Mouse (Mus musculus): Measurements from ENCODE around the gene Uggt2.
A peak's percentile ranks its signal among the peaks of the same experiment; 100 is the strongest.
"Not testable (repeated sequence)": the region's sequence is repeated elsewhere in the genome, so short reads cannot be mapped to it uniquely, and the experiment has no call there.

Gene Uggt2

DNA sequence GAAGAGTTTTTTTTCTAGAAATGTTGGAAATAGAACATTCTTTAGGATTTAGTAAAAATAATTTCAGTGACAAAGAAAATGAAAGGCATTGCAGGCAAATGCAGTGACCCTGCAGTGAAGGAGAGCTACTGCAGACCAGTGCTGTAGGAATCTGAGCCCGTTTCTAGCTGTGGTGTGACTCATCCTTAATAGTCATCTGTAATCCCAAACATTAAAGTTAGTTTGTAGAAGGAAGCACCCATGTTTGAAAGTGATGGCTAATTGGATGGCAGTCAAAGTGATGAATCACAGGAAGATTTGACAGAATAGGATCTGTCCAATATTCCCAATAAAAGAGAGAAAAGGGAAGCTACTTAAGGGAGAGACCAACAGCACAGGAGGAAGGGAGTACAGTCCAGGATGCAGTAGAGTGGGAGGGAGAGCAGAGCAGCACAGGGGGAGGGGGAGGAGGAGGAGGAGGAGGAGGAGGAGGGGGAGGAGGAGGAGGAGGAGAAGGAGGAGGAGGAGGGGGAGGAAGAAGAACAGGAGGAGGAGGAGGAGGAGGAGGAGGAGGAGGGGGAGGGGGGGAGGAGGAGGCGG is 71.5 kb downstream of the Uggt2 start:
- no peak for DNase-seq (ENCODE audit: low spot score)

DNA sequence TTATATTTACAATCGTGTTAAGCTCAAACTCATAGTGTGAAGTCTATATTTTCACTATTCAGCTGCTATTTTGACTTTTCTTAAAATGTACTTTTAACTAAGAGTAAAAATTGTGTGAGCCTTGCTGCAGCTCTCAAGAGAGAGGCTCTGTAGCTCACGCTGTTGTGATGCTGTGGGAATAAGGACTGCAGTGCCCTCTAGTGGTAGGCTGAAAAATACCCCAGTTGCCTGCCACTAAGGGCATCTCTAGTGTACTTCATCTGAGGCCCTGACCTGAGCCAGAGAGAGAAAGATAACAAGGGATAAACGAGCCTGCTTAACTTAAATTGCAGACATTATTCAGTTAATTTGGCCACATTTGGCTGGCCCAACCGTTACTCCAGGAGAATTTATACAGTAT is 72.1 kb downstream of the Uggt2 start:
- peak; percentile 30 for DNase-seq (ENCODE audit: low spot score)

DNA sequence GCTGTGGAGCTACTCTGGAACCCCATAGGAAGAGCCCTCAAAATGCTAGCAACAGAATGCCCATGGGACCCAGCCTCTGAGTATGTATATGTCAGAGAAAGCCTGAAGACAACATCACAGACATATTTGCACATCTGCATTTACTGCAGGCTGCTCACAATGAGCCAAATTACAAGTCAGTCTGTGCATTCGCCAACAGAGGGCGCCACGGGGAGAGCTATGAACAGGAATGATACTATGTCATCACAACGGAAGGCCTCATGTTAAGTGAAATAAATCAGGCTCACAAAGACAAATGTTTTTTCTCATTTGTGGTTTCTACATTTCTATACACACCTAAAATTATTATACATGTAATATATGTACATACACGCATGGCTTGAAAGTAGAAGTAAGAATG is 73.3 kb downstream of the Uggt2 start:
- no peak for DNase-seq (ENCODE audit: low spot score)

DNA sequence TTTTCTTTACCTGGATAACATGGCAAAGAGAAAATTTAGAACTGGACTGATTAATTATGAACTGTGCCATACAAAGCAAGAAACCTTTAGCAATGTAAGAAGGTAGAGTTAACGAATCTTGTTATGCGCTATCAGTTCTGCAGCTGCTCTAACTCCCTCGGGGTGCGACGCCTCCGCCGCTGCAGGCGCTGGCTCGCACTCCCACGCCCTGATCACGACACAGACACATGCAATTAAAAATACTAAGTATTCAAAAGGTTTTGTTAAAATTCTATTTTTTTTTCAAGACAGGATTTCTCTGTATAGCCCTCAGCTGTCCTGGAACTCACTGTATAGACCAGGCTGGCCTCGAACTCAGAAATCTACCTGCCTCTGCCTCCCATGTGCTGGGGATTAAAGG is 85.7 kb downstream of the Uggt2 start:
- DNase-seq (ENCODE audit: low spot score), result no peak

DNA sequence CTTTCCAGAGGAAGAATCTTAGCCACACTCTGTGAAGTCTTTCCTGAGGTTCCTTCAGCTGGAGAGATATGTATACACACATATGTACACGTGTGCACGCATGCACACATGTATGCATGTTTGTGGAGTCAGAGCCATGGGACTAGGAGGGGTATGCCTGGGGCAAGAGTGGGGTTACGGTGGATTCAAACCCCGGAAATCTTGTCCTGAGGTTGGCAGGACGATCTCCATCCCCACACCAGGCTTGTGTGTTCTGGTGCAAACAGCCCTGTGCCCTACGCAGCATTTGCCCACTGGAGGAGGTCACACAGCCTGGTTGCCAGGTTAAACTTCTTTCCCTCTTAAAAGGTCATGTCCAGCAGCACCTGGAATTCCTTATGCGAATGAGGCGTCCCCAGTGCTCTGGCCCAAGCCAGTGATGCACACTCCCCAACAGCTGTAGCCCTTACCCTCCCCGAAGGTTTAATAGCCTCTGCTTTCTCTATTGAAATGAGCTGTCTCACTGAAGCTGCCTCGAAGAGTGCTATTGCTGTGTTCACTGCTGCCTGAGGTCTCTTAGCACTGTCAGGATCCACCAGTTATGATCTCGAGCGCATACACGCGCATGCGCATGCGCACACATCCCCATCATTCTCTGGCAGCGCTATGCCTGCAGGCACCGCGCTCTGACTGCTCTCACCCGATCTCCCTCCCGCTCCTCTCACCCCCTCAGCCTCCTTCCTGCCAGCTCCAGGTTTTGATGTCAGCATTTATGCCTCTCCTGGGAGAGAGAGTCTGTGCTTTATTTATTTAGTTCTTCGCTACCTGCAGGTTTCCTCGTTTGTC is 86.4 kb downstream of the Uggt2 start:
- peak; percentile 38 for DNase-seq (ENCODE audit: low spot score)

DNA sequence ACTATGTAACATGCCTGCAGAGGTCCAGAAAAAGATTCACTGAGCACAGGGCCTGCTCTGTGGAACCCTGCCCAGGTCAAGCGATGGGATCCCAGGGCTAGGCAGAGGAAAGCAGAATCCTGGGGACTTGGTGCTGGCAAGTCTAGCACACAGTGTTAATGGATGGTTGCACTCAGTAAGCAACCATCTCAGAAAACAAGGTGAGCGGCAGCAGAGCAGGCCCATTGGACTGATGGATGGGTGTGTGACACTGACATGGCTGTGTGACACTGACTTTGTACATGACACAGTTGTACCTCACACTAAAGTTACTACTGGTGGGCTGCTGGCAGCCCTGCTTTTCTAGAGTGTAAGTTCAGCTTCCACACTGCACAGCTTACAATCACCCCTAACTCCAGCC is 89.7 kb downstream of the Uggt2 start:
- no peak for DNase-seq (ENCODE audit: low spot score)

DNA sequence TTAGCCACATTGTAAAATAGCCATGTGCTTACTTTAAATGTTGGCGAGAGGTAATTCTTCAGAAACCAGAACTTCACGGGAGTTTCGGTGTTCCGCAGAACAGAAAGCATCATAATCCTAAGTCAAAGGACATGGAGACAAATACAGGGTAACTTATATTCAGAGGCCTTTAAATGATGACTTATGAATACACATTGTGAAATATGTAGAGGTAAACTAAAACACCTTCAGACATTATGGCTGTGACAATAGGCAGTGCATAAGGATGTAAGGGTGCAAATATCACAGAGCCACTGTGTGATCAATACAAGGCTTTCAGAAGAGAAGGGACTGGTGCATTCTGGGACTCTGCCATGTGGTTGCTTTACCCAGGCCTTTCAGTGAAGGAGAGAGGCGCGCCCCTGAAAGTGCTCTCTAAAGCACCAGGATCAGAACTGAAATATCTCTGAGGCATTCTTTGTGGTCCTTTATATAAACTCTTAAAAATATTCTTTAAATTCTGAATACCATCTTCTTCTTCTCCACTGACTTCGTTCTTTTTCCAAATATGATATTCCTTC is 91.1 kb downstream of the Uggt2 start:
- no peak for DNase-seq (ENCODE audit: low spot score)

DNA sequence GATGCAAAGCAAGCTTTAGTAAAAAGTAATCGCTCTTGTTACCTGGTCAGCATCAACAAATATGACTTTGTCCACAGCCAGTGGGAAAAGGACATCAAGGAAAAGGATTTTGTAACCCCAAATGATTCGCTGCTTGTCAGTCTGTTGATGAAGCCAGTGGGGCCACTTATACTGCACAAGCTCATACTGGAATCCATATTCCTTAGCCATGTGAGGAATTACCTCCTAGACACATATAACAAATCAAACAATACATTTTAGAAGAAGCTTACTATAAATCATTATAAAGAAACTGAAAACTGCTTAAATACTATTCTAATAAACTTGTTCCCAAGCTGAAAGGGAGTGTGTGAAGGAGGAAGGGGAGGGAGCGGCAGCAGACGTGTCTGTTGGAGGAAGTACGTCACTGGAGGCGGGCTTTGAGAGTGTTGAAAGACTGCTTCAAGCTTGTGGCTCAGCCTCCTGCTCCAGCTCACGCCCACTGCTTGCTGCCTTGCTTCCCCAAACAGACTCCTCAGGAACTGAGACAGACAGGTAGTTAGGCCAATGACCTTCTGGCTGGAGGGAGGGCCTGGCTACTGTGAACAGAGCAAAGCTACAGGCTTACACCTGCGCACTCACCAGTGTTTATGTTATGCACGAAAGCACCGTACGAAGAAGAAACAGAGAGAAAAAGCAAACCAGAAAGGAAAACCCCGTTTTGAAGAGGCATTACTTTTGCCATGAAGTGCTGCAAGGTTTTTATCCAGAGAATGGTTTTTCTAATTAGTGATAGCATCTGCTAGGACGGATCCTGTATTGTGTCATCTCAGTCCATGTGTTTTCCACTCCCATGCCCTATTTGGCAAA is 91.9 kb downstream of the Uggt2 start:
- DNase-seq (ENCODE audit: low spot score), result peak; percentile 92

DNA sequence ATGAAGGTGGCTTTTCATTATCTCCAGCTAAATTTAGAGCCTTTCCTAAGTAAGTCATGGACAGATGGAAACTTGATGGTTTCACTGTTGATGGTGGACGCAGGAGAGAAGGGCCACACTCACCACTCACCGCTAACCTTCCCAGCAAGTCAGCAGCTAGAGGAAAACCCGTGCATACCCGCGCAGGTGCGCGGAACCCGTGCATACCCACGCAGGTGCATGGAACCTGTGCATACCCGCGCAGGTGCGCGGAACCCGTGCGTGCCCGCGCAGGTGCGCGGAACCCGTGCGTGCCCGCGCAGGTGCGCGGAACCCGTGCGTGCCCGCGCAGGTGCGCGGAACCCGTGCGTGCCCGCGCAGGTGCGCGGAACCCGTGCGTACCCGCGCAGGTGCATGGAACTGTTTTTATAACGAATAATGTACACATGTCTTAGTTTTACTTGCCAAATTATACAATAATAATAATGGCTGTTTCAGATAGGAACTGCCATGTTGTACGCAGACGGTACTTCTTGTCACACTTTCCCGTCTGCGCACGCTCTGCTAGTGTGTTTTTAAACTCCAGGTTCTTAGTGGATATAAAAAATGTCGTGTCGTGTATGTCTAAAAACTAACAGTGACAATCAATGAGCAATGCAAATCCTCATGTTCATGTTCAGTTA is 92.7 kb downstream of the Uggt2 start:
- no peak for DNase-seq (ENCODE audit: low spot score)

DNA sequence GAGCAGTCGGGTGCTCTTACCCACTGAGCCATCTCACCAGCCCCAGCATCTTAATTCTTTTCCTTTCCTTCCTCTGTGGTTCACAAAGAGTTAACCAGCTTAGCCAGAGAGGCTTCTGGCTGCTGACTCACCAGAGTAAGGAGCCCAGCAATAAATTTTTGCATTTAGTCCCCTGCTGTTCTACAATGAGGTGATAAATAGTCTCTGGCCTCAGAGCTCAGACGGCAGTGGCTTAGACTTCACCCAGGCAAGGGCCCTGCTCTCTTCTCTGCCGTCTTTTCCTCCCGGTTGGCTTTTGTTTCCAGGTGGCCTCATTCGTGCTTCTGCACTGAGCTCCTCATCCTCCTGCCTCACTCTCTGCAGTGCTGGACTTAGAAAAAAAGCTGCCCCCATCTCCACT is 93.4 kb downstream of the Uggt2 start:
- no peak for DNase-seq (ENCODE audit: low spot score)

DNA sequence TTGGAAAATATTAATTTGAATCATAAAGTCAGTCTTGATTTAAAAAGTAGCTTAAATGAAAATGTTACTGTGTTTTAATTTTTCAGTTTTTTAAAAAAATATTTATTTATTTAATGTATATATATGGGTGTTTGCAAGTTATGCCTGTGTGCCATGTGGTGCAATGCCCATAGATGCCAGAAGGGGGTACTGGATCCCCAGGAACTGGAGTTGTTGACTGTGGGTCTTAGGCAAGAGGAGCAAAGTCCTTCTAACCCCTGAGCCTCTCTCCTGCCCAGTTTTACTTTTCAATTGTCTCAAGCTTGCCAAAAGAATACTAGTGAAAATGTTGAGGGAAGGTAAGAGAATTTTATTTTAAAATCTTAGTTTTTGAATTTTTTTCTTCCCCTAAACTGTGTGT is 95.9 kb downstream of the Uggt2 start:
- no peak for DNase-seq (ENCODE audit: low spot score)

DNA sequence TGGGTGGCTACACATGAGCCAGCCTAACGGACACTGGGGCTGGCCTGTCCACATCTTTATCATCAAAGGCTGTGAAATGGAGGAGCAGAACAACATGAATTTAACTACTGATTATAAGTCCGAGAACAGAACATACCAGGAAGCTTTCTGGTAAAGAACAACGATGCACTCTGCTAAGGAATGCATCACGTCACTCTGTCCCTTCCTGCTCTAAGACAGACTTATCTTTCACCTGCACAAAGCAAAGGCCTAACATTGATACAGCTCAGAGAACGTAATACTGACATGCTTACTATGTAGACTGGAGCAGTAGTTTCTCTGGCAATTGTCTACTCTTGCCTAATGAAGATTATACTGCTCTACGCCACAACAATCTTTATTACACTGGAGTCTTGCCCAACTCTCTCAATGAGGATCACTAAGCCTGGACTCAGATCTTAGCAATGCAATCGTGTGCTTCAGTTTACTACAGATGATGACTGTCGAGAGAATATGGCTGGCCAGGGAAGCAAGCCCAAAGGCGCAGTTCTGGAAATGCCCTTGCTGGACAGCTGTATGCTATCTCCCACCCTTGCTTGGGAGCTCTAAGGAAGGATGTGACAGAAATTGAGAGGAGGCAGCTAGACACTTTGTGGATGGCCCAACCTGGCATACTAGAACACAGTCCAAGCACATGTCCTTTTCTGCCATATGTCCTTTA is 103.9 kb downstream of the Uggt2 start:
- DNase-seq (ENCODE audit: low spot score), result no peak

DNA sequence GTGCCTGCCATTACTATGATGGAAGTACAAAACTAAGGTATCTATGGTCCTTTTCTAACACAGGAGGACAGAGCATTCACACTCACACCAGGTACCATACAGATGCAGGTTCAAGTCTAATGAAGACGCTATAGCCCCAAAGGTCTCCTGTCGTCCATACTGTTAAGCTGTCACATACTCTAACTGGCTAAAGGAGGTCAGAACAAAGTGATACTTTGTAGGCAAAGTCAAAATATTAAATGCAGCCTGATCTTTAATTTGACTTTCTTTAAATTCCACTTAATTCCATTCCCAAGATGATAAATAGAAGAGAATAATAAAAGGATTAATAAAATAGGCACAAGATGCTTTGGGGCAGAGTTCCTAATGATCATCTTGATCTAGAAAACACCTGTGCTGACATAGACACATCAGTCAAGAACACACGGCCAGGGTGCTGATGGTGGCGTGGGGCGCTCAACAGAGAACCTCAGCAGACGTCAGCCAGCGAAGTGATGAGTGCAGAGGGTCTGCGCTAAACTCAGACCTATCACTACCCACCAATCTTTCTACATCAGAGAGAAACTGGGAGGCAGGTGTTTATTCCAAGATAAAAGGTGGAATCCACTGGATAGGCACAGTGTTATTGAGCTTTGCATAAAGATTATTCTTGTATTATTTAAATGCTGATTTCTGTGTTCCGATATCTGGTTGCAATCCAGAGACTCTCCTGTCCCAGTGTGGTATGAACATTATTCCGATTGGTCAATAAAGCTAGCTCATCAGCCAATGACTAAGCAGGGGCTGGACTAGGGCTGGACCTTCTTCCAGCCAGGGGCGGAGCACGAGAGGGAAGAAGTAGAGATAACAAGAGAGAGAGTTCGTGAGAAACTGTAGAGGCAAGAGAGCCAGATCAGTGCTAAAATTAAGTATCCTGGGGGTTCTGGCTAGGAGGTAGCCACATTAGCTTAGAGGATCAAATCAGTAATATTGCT is 111.4 kb downstream of the Uggt2 start:
- no peak for DNase-seq (ENCODE audit: low spot score)

DNA sequence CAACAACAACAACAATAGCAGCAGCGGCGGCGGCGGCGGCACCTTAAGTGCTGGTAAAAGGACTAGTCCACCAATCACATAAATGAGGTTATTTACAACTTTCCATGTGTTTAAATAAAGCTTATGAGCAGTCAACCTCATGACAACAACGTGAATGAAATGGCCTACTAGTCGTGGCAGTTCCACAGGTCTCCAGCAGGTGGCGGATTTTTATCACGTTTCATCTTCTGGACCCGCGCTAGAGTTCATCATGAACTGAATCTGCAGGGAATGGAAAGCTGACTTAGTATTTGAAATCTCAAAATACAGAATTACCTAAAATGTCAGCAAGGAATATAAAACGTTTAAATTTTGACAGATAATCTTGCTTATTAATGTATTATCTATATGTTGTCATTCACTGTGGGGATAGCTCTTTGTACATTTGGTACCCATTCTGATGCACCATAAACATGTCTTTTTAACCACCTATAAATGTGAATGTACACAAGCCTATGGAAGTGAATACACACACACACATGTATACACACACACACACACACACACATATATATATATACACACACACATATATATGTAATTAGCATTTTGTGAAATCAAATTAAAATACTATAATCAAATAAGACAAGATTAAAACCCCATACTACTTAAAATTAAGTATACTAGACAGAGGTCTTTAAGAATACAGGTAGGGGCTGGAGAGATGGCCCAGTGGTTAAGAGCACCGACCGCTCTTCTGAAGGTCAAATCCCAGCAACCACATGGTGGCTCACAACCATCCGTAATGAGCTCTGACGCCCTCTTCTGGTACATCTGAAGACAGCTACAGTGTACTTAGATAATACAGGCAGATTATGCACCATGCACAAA is 112.3 kb downstream of the Uggt2 start:
- DNase-seq (ENCODE audit: low spot score), result peak; percentile 53

DNA sequence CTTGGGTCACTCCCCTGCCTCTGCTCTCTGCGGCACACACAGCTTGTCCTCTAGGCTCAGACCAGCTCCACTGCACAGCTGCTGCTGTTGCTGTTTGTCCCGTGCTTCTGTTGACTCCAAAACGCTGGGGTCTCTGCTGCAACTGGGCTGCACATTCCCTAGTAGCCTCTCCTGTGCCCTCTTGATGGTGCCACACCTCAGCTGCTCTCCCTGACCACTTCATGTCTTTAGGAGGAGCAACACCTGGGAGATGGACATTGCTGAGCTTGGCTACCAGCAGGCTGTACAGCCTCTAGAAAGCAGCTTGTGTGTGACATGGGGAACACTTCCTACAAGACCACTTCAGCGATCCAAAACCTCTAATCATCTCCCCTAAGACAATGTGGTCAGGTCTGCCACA is 115.1 kb downstream of the Uggt2 start:
- no peak for DNase-seq (ENCODE audit: low spot score)

DNA sequence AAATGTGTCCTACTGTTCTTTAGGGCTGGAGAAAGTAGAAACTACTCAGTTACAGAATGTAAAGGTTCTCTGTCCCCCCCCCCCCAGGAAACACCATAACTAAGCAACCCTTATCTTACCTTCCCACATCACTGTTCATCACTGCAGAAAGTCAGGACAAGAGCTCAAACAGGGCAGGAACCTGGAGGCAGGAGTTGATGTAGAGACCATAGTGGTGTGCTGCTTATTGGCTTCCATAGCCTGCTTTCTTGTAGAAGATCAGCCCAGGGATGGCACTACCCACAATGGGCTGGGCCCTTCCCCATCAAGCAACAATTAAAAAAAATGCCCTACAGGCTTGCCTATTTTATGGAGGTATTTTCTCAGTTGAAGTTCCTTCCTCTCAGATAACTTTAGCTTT is 115.8 kb downstream of the Uggt2 start:
- no peak for DNase-seq (ENCODE audit: low spot score)

DNA sequence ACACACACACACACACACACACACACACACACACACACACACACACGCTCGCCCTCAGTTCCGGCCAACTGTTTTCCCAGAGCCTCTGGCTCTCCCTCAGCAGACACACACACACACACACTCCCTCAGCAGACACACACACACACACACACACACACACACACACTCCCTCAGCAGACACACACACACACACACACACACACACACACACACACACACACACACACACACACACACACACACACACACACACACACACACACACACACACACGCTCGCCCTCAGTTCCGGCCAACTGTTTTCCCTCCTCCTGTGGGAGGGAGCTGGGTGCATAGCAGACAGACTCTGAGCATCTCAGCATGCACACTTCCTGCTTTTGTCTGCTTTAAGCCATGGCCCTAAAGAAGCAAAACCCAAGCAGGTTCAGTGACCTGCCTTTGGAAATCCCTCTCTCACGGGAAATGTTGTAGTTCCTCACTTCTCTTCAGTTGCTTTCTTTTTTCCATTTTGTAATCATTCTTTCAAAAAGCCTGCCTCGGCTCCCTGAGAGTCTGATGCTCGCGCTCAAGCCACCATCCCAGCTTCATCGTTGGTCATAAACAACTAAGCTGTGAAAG is 116.7 kb downstream of the Uggt2 start:
- not testable (repeated sequence) for DNase-seq (ENCODE audit: low spot score)

DNA sequence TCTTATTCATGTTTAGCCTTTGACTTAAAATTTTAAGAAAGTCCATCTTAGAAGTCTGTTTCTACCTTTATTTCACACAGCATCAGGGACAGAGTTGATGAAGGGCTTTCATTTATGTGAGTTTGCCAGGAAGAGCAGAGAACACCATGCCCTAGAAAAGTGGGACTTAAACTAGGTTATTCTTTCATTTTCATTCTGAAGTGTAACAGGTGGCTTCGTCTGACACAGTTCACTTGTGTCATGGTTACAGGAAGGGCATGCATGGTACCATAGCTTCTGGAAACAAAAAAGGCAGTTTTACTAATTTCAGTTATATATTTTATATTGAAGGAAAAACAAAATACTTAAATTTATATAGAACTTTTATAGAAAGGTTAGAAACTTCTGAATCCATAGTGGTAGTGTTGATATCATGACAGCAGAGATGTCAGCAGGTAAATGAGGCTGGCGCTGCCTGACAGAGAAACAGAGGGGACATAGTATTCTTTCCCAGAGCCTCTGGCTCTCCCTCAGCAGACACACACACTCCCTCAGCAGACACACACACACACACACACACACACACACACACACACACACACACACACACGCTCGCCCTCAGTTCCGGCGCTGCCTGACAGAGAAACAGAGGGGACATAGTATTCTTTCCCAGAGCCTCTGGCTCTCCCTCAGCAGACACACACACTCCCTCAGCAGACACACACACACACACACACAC is 117.4 kb downstream of the Uggt2 start:
- DNase-seq (ENCODE audit: low spot score), result not testable (repeated sequence)
